Mouse (Mus musculus) megakaryocyte, embryonic 14.5 days (primary cell): ENCODE results near the gene Hist1h4k.

ENCODE experiments used
- FLI1 ChIP-seq: IDR thresholded peaks from 2 replicates; pipeline ENCODE4 v1.6.1; 2012; ENCODE audit warnings: low read length, inconsistent platforms, mixed read lengths
- GATA1 ChIP-seq: IDR thresholded peaks from 3 replicates; pipeline ENCODE4 v1.6.1; 2012; ENCODE audit warnings: mixed read lengths, low read length, inconsistent platforms, borderline replicate concordance

- TF ChIP-seq GATA1 (no peak), FLI1 (no peak)
Observed at GRCm38 (mm10) chr13:21714725-21715124, 35.6 kb downstream of the Hist1h4k start.
